Mouse (Mus musculus): ENCODE results near the gene Tuba1c. TPM values are rescaled to one million over a fixed set of nuclear protein-coding genes. Genes with fewer than 3 reads are reported as not detected.
A peak's percentile ranks its signal among the peaks of the same experiment; 100 is the strongest.

Tuba1c gene
- polyA plus RNA-seq, 1 experiment from 2014 or later: 133 TPM

DNA sequence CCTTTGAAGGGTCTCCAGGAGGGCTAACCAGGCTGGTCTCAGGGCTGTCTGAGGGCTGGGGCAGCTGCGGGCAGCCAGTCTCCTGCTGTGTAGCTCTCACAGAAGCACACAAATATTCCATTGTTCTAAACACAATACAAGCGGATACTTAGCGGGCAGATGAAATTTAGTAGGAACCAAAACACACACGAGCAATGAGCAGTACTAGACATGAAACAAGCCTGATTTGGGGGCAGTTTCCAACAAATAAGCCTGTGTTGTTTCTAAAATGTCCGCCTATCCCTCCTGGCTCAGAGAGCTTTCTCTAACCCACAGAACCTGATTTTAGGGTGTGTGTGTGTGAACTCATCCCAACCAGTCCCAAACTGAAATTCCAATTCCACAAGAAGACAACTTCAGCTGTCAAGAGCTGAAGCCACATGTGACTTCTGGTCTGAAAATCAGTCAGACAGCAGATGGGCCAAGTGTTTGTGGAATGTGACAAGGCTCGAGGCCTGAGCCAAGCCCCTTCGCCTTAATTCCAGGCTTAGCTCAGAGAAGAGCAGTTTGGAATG is 42.5 kb upstream of the Tuba1c start:
- ATAC-seq (ENCODE audit: low read depth): peak; percentile 41; the same call in 1 of the 2 replicates

DNA sequence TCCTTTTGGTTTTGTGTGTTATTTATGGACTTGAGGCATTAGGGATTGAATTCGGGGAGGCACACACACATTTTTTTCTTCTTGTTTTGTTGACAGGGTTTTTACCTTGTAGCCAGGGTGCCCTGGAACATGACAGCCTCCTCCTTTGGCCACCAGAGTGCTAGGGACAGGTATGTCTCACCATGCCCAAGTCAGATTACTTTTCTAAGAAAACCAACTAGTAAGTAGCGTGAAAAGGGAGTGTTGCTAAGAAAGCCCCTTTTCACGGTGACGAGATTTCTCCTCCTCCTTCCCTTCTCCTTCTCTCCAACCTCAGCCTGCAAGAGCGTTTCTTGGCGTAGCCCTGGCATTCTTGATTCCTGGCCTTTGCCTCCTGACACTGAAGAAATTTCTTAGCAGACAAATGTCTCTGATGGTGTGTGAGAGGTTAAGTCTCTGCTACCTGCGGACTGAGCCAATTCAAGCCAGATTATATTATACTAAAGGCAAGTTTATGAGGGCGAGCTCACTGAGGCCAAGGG is 42.0 kb upstream of the Tuba1c start:
- no peaks in the 10 kb centered on the region for H3K36me3 ChIP-seq (ENCODE audit: control insufficient read depth, insufficient read depth, low read length)
- peak overlapping the region; percentile 5 for H3K9ac ChIP-seq (ENCODE audit: low read depth, low read length)
- peaks cover 45% of the 10 kb centered on the region for H3K4me1 ChIP-seq (ENCODE audit: control insufficient read depth, insufficient read depth, low read length)
- H3K4me2 ChIP-seq (ENCODE audit: low read depth, low read length): peak overlapping the region; percentile 21
- H3K9me3 ChIP-seq (ENCODE audit: control insufficient read depth, low read length): no peaks in the 10 kb centered on the region
- ATAC-seq (ENCODE audit: low read depth) (no peak), DNase-seq (ENCODE audit: low spot score) (no peak)
- H3K4me3 ChIP-seq (ENCODE audit: low read depth, low read length): no peak overlapping the region
- H3K27ac ChIP-seq (replicated peaks; ENCODE audit: low read depth, low read length): peak overlapping the region; percentile 88
- WGBS: 38% methylated on average over 8 of the region's 8 CpGs
- no peaks in the 10 kb centered on the region for H3K27me3 ChIP-seq (replicated peaks; ENCODE audit: control insufficient read depth, insufficient read depth, low read length)

More for the DNA sequence above, 42.5 kb upstream of the Tuba1c start:
- Histone ChIP-seq H3K9me3 (ENCODE audit: control insufficient read depth, low read length) (no peaks in the 10 kb centered on the region), H3K9ac (ENCODE audit: low read depth, low read length) (peak overlapping the region; percentile 5), H3K27me3 (replicated peaks; ENCODE audit: control insufficient read depth, insufficient read depth, low read length) (no peaks in the 10 kb centered on the region), H3K36me3 (ENCODE audit: control insufficient read depth, insufficient read depth, low read length) (no peaks in the 10 kb centered on the region), H3K4me2 (ENCODE audit: low read depth, low read length) (peak overlapping the region; percentile 21; the same call in 1 of the 2 replicates), H3K4me3 (ENCODE audit: low read depth, low read length) (no peak overlapping the region), H3K27ac (replicated peaks; ENCODE audit: low read depth, low read length) (peak overlapping the region; percentile 88), H3K4me1 (ENCODE audit: control insufficient read depth, insufficient read depth, low read length) (peaks cover 42% of the 10 kb centered on the region)
- WGBS: 15% methylated on average over 7 of the region's 7 CpGs
- DNase-seq (ENCODE audit: low spot score): peak; percentile 92

DNA sequence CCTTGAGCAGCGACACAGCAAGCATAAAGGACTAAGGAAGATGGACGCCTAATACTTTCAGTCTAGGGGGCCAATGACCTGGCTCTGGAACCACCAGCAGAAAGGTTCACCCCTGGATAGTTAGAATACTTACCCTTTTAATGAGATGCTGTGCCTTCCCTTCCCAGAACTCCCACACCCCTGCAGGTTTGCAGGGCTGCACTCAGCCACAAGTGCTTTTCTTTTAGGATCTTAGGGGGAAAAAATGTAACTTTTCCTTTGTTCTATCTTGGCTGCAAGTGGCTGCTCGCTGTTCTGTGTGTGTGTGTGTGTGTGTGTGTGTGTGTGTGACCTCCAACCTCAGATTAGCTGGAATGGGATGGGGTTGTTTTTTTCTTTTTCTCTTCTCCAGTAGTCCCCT is 40.9 kb upstream of the Tuba1c start:
- peak overlapping the region; percentile 45; the same call in 1 of the 2 replicates for H3K27ac ChIP-seq (replicated peaks; ENCODE audit: low read depth, low read length)
- H3K36me3 ChIP-seq (ENCODE audit: control insufficient read depth, insufficient read depth, low read length): no peaks in the 10 kb centered on the region
- no peak for DNase-seq (ENCODE audit: low spot score)
- no peak overlapping the region for H3K9ac ChIP-seq (ENCODE audit: low read depth, low read length)
- 65% methylated on average over 3 of the region's 3 CpGs for WGBS
- no peak for ATAC-seq (ENCODE audit: low read depth)
- no peak overlapping the region for H3K4me2 ChIP-seq (ENCODE audit: low read depth, low read length)
- no peak overlapping the region for H3K4me3 ChIP-seq (ENCODE audit: low read depth, low read length)
- no peaks in the 10 kb centered on the region for H3K27me3 ChIP-seq (replicated peaks; ENCODE audit: control insufficient read depth, insufficient read depth, low read length)
- H3K9me3 ChIP-seq (ENCODE audit: control insufficient read depth, low read length): no peaks in the 10 kb centered on the region
- H3K4me1 ChIP-seq (ENCODE audit: control insufficient read depth, insufficient read depth, low read length): peaks cover 45% of the 10 kb centered on the region

DNA sequence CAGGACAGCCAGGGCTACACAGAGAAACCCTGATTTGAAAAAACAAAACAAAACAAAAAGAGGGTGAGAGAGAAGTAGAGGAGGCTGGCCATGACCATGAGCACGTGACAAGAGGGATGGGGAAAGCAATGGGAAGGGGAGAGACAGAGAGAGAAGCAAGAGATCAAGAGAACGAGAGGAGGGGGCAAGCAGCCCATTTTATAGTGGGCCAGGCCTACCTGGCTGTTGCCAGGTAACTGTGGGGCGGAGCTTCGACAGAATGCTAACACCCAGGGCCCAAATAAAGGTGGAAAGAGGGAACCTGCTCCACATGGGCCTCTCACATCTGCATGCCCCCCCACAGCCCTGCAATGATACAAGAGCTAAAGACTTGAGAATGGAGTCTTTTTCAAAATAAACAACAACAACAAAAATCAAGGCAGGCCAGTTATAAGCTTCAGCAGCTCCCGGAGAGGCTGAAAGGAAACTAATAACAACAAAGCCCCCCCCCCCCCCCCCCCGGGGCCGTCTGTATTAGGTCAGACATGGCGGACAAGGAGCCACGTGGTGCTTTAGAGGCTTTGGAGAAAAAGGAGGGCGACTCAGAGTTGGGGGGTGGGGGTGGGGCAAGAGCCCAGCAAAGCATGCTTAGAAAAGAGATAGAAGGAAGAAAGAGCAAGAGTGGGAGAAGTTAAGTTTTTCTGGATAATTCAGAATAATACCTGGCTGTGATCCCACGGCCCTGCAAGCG is 39.8 kb upstream of the Tuba1c start:
- no peak overlapping the region for H3K4me3 ChIP-seq (ENCODE audit: low read depth, low read length)
- H3K27me3 ChIP-seq (replicated peaks; ENCODE audit: control insufficient read depth, insufficient read depth, low read length): no peaks in the 10 kb centered on the region
- 35% methylated on average over 10 of the region's 12 CpGs for WGBS
- H3K36me3 ChIP-seq (ENCODE audit: control insufficient read depth, insufficient read depth, low read length): no peaks in the 10 kb centered on the region
- peak overlapping the region; percentile 88; the same call in 1 of the 2 replicates for H3K27ac ChIP-seq (replicated peaks; ENCODE audit: low read depth, low read length)
- no peak overlapping the region for H3K9ac ChIP-seq (ENCODE audit: low read depth, low read length)
- H3K4me1 ChIP-seq (ENCODE audit: control insufficient read depth, insufficient read depth, low read length): peaks cover 45% of the 10 kb centered on the region
- H3K4me2 ChIP-seq (ENCODE audit: low read depth, low read length): peak overlapping the region; percentile 34
- no peak for DNase-seq (ENCODE audit: low spot score)
- ATAC-seq (ENCODE audit: low read depth): no peak
- no peaks in the 10 kb centered on the region for H3K9me3 ChIP-seq (ENCODE audit: control insufficient read depth, low read length)

DNA sequence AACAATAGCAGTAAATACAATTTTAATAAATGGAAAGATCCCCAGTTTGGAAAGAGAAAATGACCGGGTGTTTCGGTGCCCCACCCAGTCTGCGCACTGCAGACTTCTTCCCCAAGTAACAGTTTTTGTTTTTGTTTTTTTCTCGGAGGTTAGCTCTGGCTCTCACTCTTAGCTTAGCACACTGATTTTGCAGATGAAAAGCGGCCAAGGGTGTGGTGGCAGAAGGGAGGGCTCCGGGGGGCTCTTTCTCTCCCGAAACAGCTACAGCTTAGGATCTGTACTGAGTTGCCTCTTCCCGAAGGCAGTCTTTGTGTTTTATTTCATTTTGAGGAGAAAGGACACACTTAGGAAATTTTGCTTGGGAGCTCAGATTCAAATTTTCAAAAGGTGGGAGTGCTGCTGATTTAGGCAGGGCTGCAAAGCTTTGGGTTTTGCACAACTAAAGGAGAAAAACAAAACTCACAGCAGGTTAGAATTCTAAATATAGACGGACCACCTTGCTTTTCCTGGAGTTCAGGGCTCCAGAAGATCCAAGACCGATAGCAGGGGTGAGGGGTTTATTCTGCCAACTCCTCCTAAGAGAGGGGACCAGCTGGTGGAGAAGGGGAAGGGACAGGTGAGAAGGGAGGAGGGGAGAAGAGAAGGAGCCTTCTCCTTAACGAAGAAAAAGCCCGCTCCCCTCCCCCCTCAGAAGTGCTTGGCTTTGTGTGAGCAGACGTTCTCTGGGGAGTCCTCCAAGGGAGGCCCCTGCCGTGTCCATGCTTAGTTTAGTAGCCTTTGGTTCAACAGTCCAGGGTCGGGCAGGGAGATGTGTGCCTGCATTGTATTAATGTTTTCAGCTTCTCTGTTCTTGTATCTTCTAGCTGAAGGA is 38.8 kb upstream of the Tuba1c start:
- Histone ChIP-seq H3K4me1 (ENCODE audit: control insufficient read depth, insufficient read depth, low read length) (peaks cover 45% of the 10 kb centered on the region), H3K4me3 (ENCODE audit: low read depth, low read length) (no peak overlapping the region), H3K4me2 (ENCODE audit: low read depth, low read length) (peak overlapping the region; percentile 34), H3K36me3 (ENCODE audit: control insufficient read depth, insufficient read depth, low read length) (no peaks in the 10 kb centered on the region), H3K27ac (replicated peaks; ENCODE audit: low read depth, low read length) (peak overlapping the region; percentile 88), H3K27me3 (replicated peaks; ENCODE audit: control insufficient read depth, insufficient read depth, low read length) (no peaks in the 10 kb centered on the region), H3K9ac (ENCODE audit: low read depth, low read length) (peak overlapping the region; percentile 38), H3K9me3 (ENCODE audit: control insufficient read depth, low read length) (no peaks in the 10 kb centered on the region)
- peak; percentile 75 for DNase-seq (ENCODE audit: low spot score)
- 0 out of 2 replicates have a peak, but pooled peaks have one; percentile 1 for ATAC-seq (ENCODE audit: low read depth)
- 21% methylated on average over 15 of the region's 15 CpGs for WGBS

DNA sequence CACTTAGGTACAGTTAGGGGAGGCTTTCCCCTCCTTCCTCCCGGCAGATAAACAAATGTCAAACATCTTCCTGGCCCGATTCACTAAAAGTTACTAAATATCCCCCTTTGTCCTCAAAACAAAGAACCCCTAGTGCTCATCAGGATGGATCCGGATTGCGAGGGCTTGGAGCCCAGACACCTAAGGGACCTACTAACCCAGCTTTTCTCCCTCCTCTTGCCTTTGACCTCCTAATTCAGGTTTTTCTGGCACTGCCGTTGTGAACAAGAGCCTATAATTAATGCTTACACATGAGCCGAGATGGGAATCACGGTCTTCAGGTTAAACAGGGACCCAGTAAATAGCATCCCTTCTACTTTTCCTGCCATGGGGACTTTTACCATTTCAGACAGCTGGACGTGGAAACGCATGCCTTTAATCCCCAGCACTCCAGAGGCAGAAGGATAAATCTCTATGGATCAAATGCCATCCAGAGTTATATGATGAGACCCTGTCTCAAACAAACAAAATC is 38.1 kb upstream of the Tuba1c start:
- peak overlapping the region; percentile 38; the same call in 1 of the 2 replicates for H3K9ac ChIP-seq (ENCODE audit: low read depth, low read length)
- ATAC-seq (ENCODE audit: low read depth): no peak
- peak; percentile 57 for DNase-seq (ENCODE audit: low spot score)
- H3K4me2 ChIP-seq (ENCODE audit: low read depth, low read length): peak overlapping the region; percentile 34
- no peaks in the 10 kb centered on the region for H3K36me3 ChIP-seq (ENCODE audit: control insufficient read depth, insufficient read depth, low read length)
- no peaks in the 10 kb centered on the region for H3K27me3 ChIP-seq (replicated peaks; ENCODE audit: control insufficient read depth, insufficient read depth, low read length)
- H3K4me3 ChIP-seq (ENCODE audit: low read depth, low read length): no peak overlapping the region
- no peaks in the 10 kb centered on the region for H3K9me3 ChIP-seq (ENCODE audit: control insufficient read depth, low read length)
- H3K27ac ChIP-seq (replicated peaks; ENCODE audit: low read depth, low read length): peak overlapping the region; percentile 88
- peaks cover 40% of the 10 kb centered on the region for H3K4me1 ChIP-seq (ENCODE audit: control insufficient read depth, insufficient read depth, low read length)
- 15% methylated on average over 9 of the region's 9 CpGs for WGBS

DNA sequence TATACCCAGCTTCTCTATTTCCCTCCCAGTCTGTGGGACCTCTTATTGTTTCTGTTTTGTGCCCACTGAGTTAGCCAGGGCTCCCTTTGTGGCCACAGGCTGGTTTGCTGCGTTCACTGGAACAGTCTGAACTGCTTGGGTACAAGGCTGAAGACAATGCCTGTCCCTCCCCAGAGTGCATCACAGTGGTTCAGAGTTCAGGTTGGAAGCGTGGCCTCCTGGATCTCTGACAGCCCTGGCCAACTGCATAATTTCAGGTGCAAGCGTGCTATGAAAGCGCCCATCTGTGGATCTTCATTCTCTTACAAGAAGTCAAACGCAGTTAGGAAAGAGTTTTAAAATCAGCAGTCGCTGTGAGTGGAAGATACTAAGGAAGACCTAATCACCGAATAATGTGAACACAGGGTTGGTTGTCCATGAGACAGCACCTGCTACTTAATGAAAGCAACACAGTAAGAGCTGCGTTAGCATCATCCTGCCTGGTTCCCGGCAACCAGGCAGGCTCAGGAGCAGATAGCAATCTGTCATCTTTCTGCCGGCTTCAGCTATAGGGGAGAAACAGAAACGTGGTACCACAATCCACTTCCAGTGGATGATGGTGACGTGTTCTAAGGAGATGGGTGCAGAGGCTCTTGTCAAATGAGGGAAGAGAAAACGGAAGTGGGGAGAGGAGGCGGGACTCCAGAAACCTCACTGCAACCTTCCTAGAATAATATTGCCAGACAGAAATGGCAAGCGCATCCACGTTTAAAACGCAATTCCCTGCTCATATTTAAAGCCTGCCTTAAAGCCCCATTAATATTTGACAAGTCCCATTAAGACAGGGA is 37.4 kb upstream of the Tuba1c start:
- Histone ChIP-seq H3K9me3 (ENCODE audit: control insufficient read depth, low read length) (no peaks in the 10 kb centered on the region), H3K36me3 (ENCODE audit: control insufficient read depth, insufficient read depth, low read length) (no peaks in the 10 kb centered on the region), H3K9ac (ENCODE audit: low read depth, low read length) (peak overlapping the region; percentile 63), H3K4me1 (ENCODE audit: control insufficient read depth, insufficient read depth, low read length) (peaks cover 35% of the 10 kb centered on the region), H3K4me2 (ENCODE audit: low read depth, low read length) (peak overlapping the region; percentile 59), H3K27me3 (replicated peaks; ENCODE audit: control insufficient read depth, insufficient read depth, low read length) (no peaks in the 10 kb centered on the region), H3K4me3 (ENCODE audit: low read depth, low read length) (peak overlapping the region; percentile 37), H3K27ac (replicated peaks; ENCODE audit: low read depth, low read length) (peak overlapping the region; percentile 88)
- DNase-seq (ENCODE audit: low spot score) (peak; percentile 83), ATAC-seq (ENCODE audit: low read depth) (peak; percentile 37; the same call in 1 of the 2 replicates)
- 26% methylated on average over 17 of the region's 17 CpGs for WGBS
